Mouse (Mus musculus) left cerebral cortex, postnatal 10 days (tissue): ENCODE measurements around the gene Sema3c. TPM values are rescaled to one million over a fixed set of nuclear protein-coding genes. Genes with fewer than 3 reads are reported as not detected.

Source experiments
- DNase-seq, 2 experiments: peaks; one replicate each; pipeline ENCODE4 v3.0.0; 2021 to 2022; ENCODE audit warnings: low spot score in 2 of 2, mixed read lengths in 1 of 2; ENCODE audit errors: extremely low spot score in 1 of 2
- intact Hi-C: fragments of 180-260 bp; cut with DNase I; formaldehyde crosslinking; loops from one replicate; pipeline ENCODE4 v1.15.1; 2025
- total RNA-seq, 2 experiments: library from RNA; stranded (reverse); gene quantifications; 2 replicates each; pipeline ENCODE4 v1.2.3; 2021

Gene Sema3c
- total RNA-seq, 2 experiments from 2014 or later = 28.8 to 30.3 TPM

GRCm38 (mm10) chr5:17628606-17629005, 54.5 kb downstream of the Sema3c start:
- intact Hi-C loops = no loop called here
- DNase-seq = no peak

DNA sequence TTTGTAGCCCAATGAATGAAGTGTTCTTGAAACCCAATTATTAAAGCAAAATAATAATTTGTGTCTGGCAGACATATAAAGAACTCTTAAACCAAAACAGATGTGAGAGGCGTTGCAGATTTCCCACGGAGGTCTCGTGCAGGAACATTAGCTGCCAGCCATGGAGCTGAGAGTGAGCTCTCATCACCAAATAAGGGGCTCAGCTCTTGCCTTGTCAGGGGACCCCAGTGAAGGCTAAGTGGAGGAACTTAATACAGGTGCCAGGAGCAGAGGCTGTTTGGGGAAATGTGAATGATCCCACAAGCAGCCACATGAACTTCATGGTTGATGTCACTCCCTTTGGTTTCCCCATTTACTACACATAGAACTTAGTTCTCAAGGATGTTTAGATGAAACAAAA, 55.5 kb downstream of the Sema3c start:
- intact Hi-C loops = no loop called here
- DNase-seq = no peak

GRCm38 (mm10) chr5:17639519-17639918, 65.4 kb downstream of the Sema3c start:
- no peak for DNase-seq
- intact Hi-C loops = no loop called here

GRCm38 (mm10) chr5:17647643-17648226, 73.7 kb downstream of the Sema3c start:
- intact Hi-C loops = no loop called here
- DNase-seq = no peak

DNA sequence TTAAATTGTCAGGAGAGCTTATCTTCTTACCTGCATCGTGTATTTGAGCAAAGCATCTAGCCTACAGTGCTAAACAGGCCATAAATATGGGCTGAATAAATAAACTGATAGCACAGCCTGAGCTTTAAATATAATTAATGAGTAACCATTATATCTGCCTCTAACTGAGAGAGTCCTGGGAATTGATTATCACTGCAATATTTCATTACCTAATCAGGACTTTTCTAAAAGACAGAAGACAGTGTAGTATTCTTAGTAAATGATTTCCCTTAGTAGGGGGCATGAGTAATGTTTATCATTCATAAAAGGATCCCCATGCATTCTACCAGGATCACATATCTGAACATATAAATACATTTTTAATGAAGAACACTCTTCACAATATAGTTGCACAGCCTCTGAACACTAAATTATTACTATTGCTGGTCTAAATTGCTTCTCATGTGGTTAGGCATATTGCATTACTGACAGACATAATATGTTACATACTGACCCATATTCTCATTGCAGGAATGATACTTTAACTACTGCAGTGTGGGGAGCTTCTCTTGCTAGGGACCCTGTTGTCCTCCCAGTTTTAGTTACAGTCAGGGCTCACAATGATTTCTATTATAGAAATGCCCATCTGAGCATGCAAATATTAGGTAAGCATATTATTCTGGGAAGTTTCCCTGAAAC, 74.9 kb downstream of the Sema3c start:
- intact Hi-C loops = no loop called here

DNA sequence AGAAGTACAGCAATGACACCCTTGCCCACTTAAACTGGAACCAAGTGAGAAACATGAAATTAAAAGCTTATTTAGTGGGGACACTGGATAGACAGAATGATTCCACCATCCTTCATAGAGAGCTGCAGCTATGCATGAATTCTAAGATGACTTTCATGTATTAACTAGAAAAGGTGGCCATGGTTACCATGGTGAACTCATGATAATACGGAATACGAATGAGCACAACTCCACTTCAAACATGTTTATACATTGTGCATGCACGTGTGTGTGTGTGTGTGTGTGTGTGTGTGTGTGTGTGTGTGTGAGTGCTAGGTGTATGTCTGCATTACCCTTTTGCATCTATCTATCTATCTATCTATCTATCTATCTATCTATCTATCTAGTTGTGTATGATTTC, 87.1 kb downstream of the Sema3c start:
- no peak for DNase-seq
- intact Hi-C loops = no loop called here

More for the DNA sequence above, 74.9 kb downstream of the Sema3c start:
- DNase-seq = no peak

DNA sequence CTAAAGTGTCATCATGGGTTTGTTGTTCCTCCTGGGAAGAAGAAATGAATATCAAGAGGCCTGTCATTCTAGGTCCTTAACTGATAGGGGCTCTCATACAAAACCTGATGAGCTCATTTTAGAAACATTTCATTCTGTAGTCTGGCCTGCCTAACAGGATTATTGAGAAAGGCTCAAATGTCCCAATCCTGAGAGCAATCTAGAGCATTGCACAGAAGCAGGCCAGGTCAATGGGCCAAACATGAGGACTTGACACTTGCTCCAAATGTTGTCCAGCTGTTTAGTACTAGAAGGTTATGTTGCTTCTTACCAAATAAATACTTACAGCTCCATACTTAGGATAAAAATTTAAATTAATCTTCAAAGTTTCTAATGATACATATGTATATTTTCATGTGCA, 97.3 kb downstream of the Sema3c start:
- intact Hi-C loops = no loop called here
- DNase-seq = no peak

DNA sequence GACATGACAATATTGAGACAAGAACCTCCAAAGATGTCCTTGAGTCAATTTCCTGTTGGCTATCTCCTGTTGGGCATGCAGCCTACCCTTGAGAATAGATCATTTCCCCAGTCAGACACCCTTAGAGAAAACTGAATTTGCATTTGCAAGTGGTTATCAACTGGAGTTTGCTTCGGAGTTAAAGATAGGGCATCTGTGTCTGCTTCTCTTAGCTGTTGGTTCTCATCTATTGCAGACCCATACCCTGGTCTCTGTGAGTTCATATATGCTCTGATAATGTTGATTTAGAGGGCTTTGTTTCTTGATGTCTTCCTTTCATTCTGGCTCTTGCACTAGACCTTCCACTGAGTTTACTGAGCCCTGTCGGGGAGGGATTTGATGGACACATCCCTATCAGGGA, 106.8 kb downstream of the Sema3c start:
- intact Hi-C loops = no loop called here
- DNase-seq = no peak

GRCm38 (mm10) chr5:17689121-17689520, 115.0 kb downstream of the Sema3c start:
- intact Hi-C loops = no loop called here
- DNase-seq = no peak

GRCm38 (mm10) chr5:17689604-17690003, 115.5 kb downstream of the Sema3c start:
- intact Hi-C loops = no loop called here
- peak in 1 of 2 experiments; percentile 17 for DNase-seq

DNA sequence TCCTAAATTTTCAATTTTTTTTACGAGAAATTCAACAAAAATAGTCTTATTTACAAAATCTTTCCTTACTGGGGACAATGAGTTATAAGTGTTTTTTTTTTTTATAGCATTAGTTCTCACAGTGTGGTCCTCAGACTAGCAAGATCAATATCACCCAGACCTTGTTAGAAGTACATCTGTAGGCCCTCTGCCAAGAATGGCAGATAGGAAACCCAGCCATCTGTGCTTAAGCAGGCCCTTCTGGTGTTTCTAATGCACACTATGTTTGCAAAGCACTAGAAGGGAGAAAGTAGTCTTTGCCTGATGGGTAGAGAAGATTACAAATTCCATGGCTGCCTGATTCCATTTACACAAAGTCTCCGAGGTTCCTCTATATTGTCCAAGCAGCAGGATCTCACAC, 121.3 kb downstream of the Sema3c start:
- DNase-seq = no peak
- intact Hi-C loops = no loop called here

GRCm38 (mm10) chr5:17698905-17699304, 124.8 kb downstream of the Sema3c start:
- intact Hi-C loops = no loop called here
- peak in 1 of 2 experiments; percentile 4 for DNase-seq

- no peak for DNase-seq
- intact Hi-C loops = no loop called here
These were observed 130.1 kb downstream of the Sema3c start for GRCm38 (mm10) chr5:17704160-17704559.

- intact Hi-C loops = no loop called here
- DNase-seq = no peak
These were observed 133.0 kb downstream of the Sema3c start for GRCm38 (mm10) chr5:17707086-17707485.

GRCm38 (mm10) chr5:17712374-17712773, 138.3 kb downstream of the Sema3c start:
- intact Hi-C loops = no loop called here
- DNase-seq = no peak

GRCm38 (mm10) chr5:17715206-17715605, 141.1 kb downstream of the Sema3c start:
- DNase-seq = no peak
- intact Hi-C loops = no loop called here

- intact Hi-C loops = no loop called here
- no peak for DNase-seq
These were observed 145.9 kb downstream of the Sema3c start for GRCm38 (mm10) chr5:17720011-17720410.

- no peak for DNase-seq
- intact Hi-C loops = no loop called here
These were observed 149.9 kb downstream of the Sema3c start for GRCm38 (mm10) chr5:17724031-17724430.

GRCm38 (mm10) chr5:17728047-17728446, 154.0 kb downstream of the Sema3c start:
- intact Hi-C loops = no loop called here
- DNase-seq = no peak

DNA sequence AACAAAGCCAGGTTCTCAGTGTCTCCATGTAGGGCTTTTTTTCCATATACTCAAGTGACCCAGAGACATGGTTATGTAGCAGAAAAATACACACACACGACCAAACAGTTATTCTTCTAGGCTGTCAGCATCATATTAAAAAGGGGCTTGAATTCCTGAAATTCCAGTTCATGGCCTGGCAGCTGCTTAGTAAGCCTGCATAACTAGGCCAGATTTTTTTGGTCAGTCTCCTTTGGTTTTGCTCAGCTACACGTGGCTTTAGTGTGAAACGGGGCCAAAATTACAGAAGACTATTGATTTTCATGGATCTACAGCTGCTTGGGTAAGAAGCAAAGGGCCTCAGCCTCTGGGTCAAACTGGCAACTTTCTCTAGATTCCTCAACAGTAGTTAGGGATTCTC, 165.7 kb downstream of the Sema3c start:
- DNase-seq = no peak
- intact Hi-C loops = no loop called here

GRCm38 (mm10) chr5:17746520-17746919, 172.4 kb downstream of the Sema3c start:
- intact Hi-C loops = no loop called here

More at GRCm38 (mm10) chr5:17746520-17746919, 172.4 kb downstream of the Sema3c start:
- no peak for DNase-seq
